Mouse (Mus musculus) liver, adult 2 months (tissue): ENCODE data around the gene Mboat2. TPM values are rescaled to one million over a fixed set of nuclear protein-coding genes. Genes with fewer than 3 reads are reported as not detected.

Source experiments
- DNase-seq: peaks from one replicate; pipeline ENCODE4 v3.0.0-alpha.2; 2011; ENCODE audit warnings: low read depth, low spot score; ENCODE audit errors: extremely low read depth
- H3K27ac ChIP-seq: fragments of 200-500 bp; replicated peaks from 2 replicates; pipeline ENCODE4 v1.5.1; 2012; ENCODE audit warnings: low read depth, mild to moderate bottlenecking, control low read depth, inconsistent platforms, low read length; ENCODE audit not compliant: insufficient read depth
- H3K27me3 ChIP-seq: fragments of 200-500 bp; 2 replicates; pipeline ENCODE4 v1.6.1; 2012; ENCODE audit warnings: mild to moderate bottlenecking, moderate library complexity, low read length, inconsistent platforms; ENCODE audit not compliant: control insufficient read depth, insufficient read depth
- H3K36me3 ChIP-seq: fragments of 200-500 bp; 2 replicates; pipeline ENCODE4 v1.6.1; 2012; ENCODE audit warnings: low read length, inconsistent platforms; ENCODE audit not compliant: control insufficient read depth, insufficient read depth
- H3K4me1 ChIP-seq: fragments of 200-500 bp; 2 replicates; pipeline ENCODE4 v1.6.1; 2011; ENCODE audit warnings: low read length; ENCODE audit not compliant: control insufficient read depth, insufficient read depth
- H3K4me3 ChIP-seq: fragments of 200-500 bp; 2 replicates; pipeline ENCODE4 v1.5.1; 2011; ENCODE audit warnings: low read depth, mild to moderate bottlenecking, control low read depth, low read length, moderate library complexity; ENCODE audit not compliant: insufficient read depth
- H3K79me2 ChIP-seq: fragments of 200-500 bp; 2 replicates; pipeline ENCODE4 v1.6.1; 2012; ENCODE audit warnings: inconsistent platforms, mild to moderate bottlenecking, low read length, moderate library complexity; ENCODE audit not compliant: control insufficient read depth, insufficient read depth
- H3K9ac ChIP-seq: fragments of 200-500 bp; 2 replicates; pipeline ENCODE4 v1.6.1; 2012; ENCODE audit warnings: low read depth, mild to moderate bottlenecking, control low read depth, inconsistent platforms, low read length
- CTCF ChIP-seq: fragments of 200-500 bp; IDR thresholded peaks from 2 replicates; pipeline ENCODE4 v1.5.1; 2011; ENCODE audit warnings: low read depth, low read length, control low read depth
- POLR2A ChIP-seq: fragments of 200-500 bp; IDR thresholded peaks from 2 replicates; pipeline ENCODE4 v1.6.1; 2011; ENCODE audit warnings: low read length, control low read depth; ENCODE audit not compliant: insufficient read depth; ENCODE audit errors: extremely low read depth
- WGBS: fragments of 180-500 bp; shearing (Covaris S2); methylation state at CpG from one replicate; pipeline ENCODE4 v1.1.7; 2018; 5-methylcytosine and 5-hydroxymethylcytosine counted together
- polyA plus RNA-seq: library from polyadenylated mRNA; depleted of rRNA; stranded (reverse); fragments of >200 nt; gene quantifications from 2 replicates; pipeline ENCODE4 v1.2.3, GENCODE M21; 2012
- total RNA-seq: library from RNA; depleted of rRNA; stranded (reverse); fragments of >200 nt; gene quantifications from 2 replicates; pipeline ENCODE4 v1.2.3, GENCODE M21; 2014

Mboat2 gene
- total and polyA plus RNA-seq, 2 experiments, result 0.18 TPM; not detected in 1

- no peaks in the 10 kb centered on the region for H3K4me1 ChIP-seq
- no peak for DNase-seq
- TF ChIP-seq POLR2A (no peak), CTCF (no peak)
- no peaks in the 10 kb centered on the region for H3K36me3 ChIP-seq
- no peak overlapping the region for H3K27ac ChIP-seq
- no peak overlapping the region for H3K4me3 ChIP-seq
- no peaks in the 10 kb centered on the region for H3K79me2 ChIP-seq
- no peak overlapping the region for H3K9ac ChIP-seq
- no peaks in the 10 kb centered on the region for H3K27me3 ChIP-seq
Measured at GRCm38 (mm10) chr12:24886800-24887199, 56.1 kb downstream of the Mboat2 start.

- no peaks in the 10 kb centered on the region for H3K4me1 ChIP-seq
- H3K79me2 ChIP-seq, result no peaks in the 10 kb centered on the region
- 88% methylated on average over 7 of the region's 7 CpGs for whole genome bisulfite sequencing
- TF ChIP-seq POLR2A, result no peak
- TF ChIP-seq CTCF, result no peak
- no peak for DNase-seq
- no peak overlapping the region for H3K4me3 ChIP-seq
- no peaks in the 10 kb centered on the region for H3K27me3 ChIP-seq
- H3K36me3 ChIP-seq, result no peaks in the 10 kb centered on the region
- no peak overlapping the region for H3K9ac ChIP-seq
- H3K27ac ChIP-seq, result no peak overlapping the region
Measured at GRCm38 (mm10) chr12:24889371-24890051, 58.8 kb downstream of the Mboat2 start.

- Histone ChIP-seq H3K9ac (no peak overlapping the region), H3K4me3 (no peak overlapping the region), H3K4me1 (no peaks in the 10 kb centered on the region), H3K27ac (no peak overlapping the region), H3K79me2 (no peaks in the 10 kb centered on the region), H3K36me3 (no peaks in the 10 kb centered on the region), H3K27me3 (no peaks in the 10 kb centered on the region)
- TF ChIP-seq CTCF, result no peak
- TF ChIP-seq POLR2A, result no peak
- WGBS, result 92% methylated on average over 2 of the region's 2 CpGs
- no peak for DNase-seq
Measured at GRCm38 (mm10) chr12:24890158-24890557, 59.5 kb downstream of the Mboat2 start.

- WGBS, result 92% methylated on average over 8 of the region's 8 CpGs
- Histone ChIP-seq H3K79me2 (no peaks in the 10 kb centered on the region), H3K9ac (no peak overlapping the region), H3K4me1 (no peaks in the 10 kb centered on the region), H3K27me3 (no peaks in the 10 kb centered on the region), H3K36me3 (no peaks in the 10 kb centered on the region), H3K4me3 (no peak overlapping the region), H3K27ac (no peak overlapping the region)
- no peak for DNase-seq
- no peak for TF ChIP-seq CTCF
- no peak for TF ChIP-seq POLR2A
Measured at GRCm38 (mm10) chr12:24890684-24891459, 60.2 kb downstream of the Mboat2 start.

GRCm38 (mm10) chr12:24892536-24892935 lies 61.9 kb downstream of the Mboat2 start:
- H3K9ac ChIP-seq, result no peak overlapping the region
- H3K4me3 ChIP-seq, result no peak overlapping the region
- TF ChIP-seq CTCF (no peak), POLR2A (no peak)
- no peaks in the 10 kb centered on the region for H3K4me1 ChIP-seq
- no peaks in the 10 kb centered on the region for H3K36me3 ChIP-seq
- WGBS, result 40% methylated on average over 4 of the region's 4 CpGs
- no peaks in the 10 kb centered on the region for H3K27me3 ChIP-seq
- no peak overlapping the region for H3K27ac ChIP-seq
- no peaks in the 10 kb centered on the region for H3K79me2 ChIP-seq
- no peak for DNase-seq
